Mouse (Mus musculus): ENCODE measurements at regions not wholly inside any gene's neighbourhood (a gene's known extent, or its start where the extent isn't known, plus 50 kb on each side); places are given as distances from the start of the nearest gene placed in this dataset.

DNA sequence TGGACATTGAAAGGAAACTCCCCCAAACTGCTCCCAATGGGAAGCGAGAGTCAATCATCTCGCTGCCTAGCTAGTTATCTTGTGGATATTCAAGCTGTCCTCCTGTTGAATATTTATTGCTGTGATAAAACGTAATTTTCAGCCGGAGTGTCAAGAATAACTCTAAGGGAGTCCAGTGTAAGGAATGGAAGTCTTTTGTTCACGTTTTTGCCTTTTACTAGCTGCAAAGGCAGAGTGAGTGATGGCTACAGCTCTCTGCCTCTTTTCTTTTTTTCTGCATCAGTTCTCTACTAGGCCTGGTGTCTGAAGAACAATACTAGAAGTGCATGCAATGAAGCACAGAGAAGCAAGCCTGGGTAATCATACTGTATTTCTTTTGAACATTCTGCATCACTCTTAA lies 679.7 kb downstream of the Trib2 start:
- Histone ChIP-seq H3K9me3 (replicated peaks; ENCODE audit: control insufficient read depth, low read length) (no peaks in the 10 kb centered on the region), H3K4me1 (ENCODE audit: control insufficient read depth, insufficient read depth, low read length) (no peaks in the 10 kb centered on the region), H3K27ac (replicated peaks; ENCODE audit: low read depth, low read length) (no peak overlapping the region), H3K36me3 (replicated peaks; ENCODE audit: control insufficient read depth, insufficient read depth, low read depth, low read length) (no peaks in the 10 kb centered on the region), H3K27me3 (ENCODE audit: control insufficient read depth, insufficient read depth, low read length) (no peaks in the 10 kb centered on the region), H3K4me3 (ENCODE audit: low read depth, low read length) (no peak overlapping the region), H3K4me2 (ENCODE audit: low read depth, low read length) (no peak overlapping the region), H3K9ac (replicated peaks; ENCODE audit: low read length) (no peak overlapping the region)
- ATAC-seq (replicated peaks; ENCODE audit: insufficient number of reproducible peaks, low FRiP score, low TSS enrichment, low read depth) (no peak), DNase-seq (ENCODE audit: low spot score) (no peak)
- 84% methylated on average over 5 of the region's 5 CpGs for WGBS

DNA sequence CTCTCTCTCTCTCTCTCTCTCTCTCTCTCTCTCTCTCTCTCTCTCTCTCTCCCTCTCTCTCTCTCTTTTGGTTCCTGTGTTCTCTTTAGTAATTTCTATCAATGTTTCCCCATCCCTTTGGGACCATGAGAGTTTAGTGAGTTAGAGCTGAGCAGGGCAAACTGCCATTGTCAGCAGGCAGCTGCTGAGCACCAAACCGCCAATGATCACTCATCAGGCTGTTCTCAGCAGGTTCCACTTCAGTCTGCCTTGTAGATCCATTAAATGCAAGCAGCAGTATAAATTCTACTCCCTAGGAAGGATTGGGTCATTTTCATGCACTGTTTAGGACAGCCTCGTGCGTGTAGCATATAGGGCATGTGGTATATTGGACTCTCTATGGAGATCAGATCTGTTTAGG lies 692.5 kb downstream of the Trib2 start:
- Histone ChIP-seq H3K27ac (replicated peaks; ENCODE audit: low read depth, low read length) (no peak overlapping the region), H3K4me3 (ENCODE audit: low read depth, low read length) (no peak overlapping the region), H3K9ac (replicated peaks; ENCODE audit: low read length) (no peak overlapping the region), H3K4me1 (ENCODE audit: control insufficient read depth, insufficient read depth, low read length) (no peaks in the 10 kb centered on the region), H3K4me2 (ENCODE audit: low read depth, low read length) (no peak overlapping the region), H3K36me3 (replicated peaks; ENCODE audit: control insufficient read depth, insufficient read depth, low read depth, low read length) (no peaks in the 10 kb centered on the region), H3K27me3 (ENCODE audit: control insufficient read depth, insufficient read depth, low read length) (no peaks in the 10 kb centered on the region), H3K9me3 (replicated peaks; ENCODE audit: control insufficient read depth, low read length) (no peaks in the 10 kb centered on the region)
- 82% methylated on average over 3 of the region's 3 CpGs for WGBS
- no peak for ATAC-seq (replicated peaks; ENCODE audit: insufficient number of reproducible peaks, low FRiP score, low TSS enrichment, low read depth)
- DNase-seq (ENCODE audit: low spot score) = no peak

DNA sequence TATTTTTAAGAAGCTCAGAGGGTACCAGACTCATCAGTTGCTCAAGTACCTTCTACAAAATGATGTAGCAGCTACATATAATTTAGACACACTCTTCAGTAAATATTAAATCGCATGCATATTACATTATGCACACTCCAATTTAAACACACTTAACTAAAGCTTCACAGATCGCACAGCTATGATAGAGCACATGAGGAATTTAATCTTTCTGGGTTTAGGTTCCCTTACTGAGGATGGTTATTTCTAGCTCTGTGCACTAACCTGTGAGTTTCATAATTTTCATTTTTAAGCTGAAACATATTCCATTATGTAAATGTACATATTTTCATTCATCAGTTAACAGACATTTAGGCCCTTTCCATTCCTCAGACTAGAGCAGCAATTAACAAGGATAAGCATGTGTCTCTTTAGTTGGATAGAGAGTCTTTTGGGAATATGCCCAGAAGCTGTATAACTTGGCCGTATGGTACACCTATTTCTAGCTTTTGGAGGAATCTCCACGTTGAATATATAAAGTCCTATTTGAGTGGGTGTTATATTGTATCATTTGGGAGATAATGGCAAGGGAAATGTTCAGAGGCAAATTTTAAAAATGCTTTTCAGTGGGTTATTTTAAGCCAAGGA lies 694.0 kb downstream of the Trib2 start:
- no peak overlapping the region for H3K4me3 ChIP-seq (ENCODE audit: low read depth, low read length)
- no peaks in the 10 kb centered on the region for H3K36me3 ChIP-seq (replicated peaks; ENCODE audit: control insufficient read depth, insufficient read depth, low read depth, low read length)
- 82% methylated on average over 4 of the region's 4 CpGs for WGBS
- no peak for DNase-seq (ENCODE audit: low spot score)
- no peaks in the 10 kb centered on the region for H3K4me1 ChIP-seq (ENCODE audit: control insufficient read depth, insufficient read depth, low read length)
- no peak overlapping the region for H3K9ac ChIP-seq (replicated peaks; ENCODE audit: low read length)
- no peak for ATAC-seq (replicated peaks; ENCODE audit: insufficient number of reproducible peaks, low FRiP score, low TSS enrichment, low read depth)
- H3K9me3 ChIP-seq (replicated peaks; ENCODE audit: control insufficient read depth, low read length) = no peaks in the 10 kb centered on the region
- H3K27ac ChIP-seq (replicated peaks; ENCODE audit: low read depth, low read length) = no peak overlapping the region
- H3K4me2 ChIP-seq (ENCODE audit: low read depth, low read length) = no peak overlapping the region
- H3K27me3 ChIP-seq (ENCODE audit: control insufficient read depth, insufficient read depth, low read length) = no peaks in the 10 kb centered on the region

DNA sequence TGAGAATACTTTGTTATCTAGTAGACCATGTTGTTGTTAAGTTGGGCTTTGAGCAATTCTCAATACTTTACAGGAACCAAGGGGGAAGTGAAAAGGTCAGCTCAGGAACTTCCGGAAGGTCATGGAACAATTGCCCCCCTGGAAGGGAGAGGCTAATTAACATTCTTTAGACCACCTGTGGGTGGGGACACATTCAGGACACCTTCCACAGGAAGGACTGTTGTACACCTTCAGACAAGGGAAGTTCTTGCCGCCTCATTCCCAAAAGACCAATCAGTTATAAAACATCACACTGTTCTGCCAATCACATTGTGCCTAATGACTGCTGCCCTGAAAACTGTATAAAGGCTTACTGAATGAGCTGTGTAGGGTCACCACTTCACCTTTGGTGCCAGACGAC lies 701.2 kb downstream of the Trib2 start:
- WGBS = 85% methylated on average over 3 of the region's 3 CpGs

DNA sequence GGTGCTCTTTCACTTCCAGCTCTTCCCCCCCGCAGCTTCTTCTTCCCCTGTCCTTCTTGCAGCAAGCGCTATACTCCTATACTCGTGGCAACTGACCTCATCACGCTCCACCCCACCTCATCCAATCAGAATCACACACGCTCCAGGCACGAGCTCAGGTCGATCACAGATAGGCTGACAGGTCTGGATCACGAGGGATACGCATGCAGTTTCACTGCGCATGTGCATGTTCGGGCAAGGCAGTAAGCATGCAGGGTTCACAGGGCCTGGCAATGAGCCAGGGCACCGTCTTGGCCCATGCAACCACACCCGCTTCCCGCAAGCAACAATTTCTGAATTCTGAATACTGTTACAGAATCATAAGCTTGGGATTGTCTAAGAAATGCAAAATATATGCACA lies 701.9 kb downstream of the Trib2 start:
- Histone ChIP-seq H3K4me3 (ENCODE audit: low read depth, low read length) (no peak overlapping the region), H3K4me1 (ENCODE audit: control insufficient read depth, insufficient read depth, low read length) (no peaks in the 10 kb centered on the region), H3K27ac (replicated peaks; ENCODE audit: low read depth, low read length) (no peak overlapping the region), H3K9me3 (replicated peaks; ENCODE audit: control insufficient read depth, low read length) (no peaks in the 10 kb centered on the region), H3K36me3 (replicated peaks; ENCODE audit: control insufficient read depth, insufficient read depth, low read depth, low read length) (no peaks in the 10 kb centered on the region), H3K9ac (replicated peaks; ENCODE audit: low read length) (no peak overlapping the region), H3K4me2 (ENCODE audit: low read depth, low read length) (no peak overlapping the region), H3K27me3 (ENCODE audit: control insufficient read depth, insufficient read depth, low read length) (no peaks in the 10 kb centered on the region)
- no peak for DNase-seq (ENCODE audit: low spot score)
- WGBS = 92% methylated on average over 14 of the region's 14 CpGs
- no peak for ATAC-seq (replicated peaks; ENCODE audit: insufficient number of reproducible peaks, low FRiP score, low TSS enrichment, low read depth)

More for the DNA sequence above, 701.2 kb downstream of the Trib2 start:
- no peak for DNase-seq (ENCODE audit: low spot score)
- no peaks in the 10 kb centered on the region for H3K4me1 ChIP-seq (ENCODE audit: control insufficient read depth, insufficient read depth, low read length)
- H3K36me3 ChIP-seq (replicated peaks; ENCODE audit: control insufficient read depth, insufficient read depth, low read depth, low read length) = no peaks in the 10 kb centered on the region
- H3K4me3 ChIP-seq (ENCODE audit: low read depth, low read length) = no peak overlapping the region
- H3K4me2 ChIP-seq (ENCODE audit: low read depth, low read length) = no peak overlapping the region
- ATAC-seq (replicated peaks; ENCODE audit: insufficient number of reproducible peaks, low FRiP score, low TSS enrichment, low read depth) = no peak
- no peaks in the 10 kb centered on the region for H3K27me3 ChIP-seq (ENCODE audit: control insufficient read depth, insufficient read depth, low read length)
- H3K9ac ChIP-seq (replicated peaks; ENCODE audit: low read length) = no peak overlapping the region
- no peak overlapping the region for H3K27ac ChIP-seq (replicated peaks; ENCODE audit: low read depth, low read length)
- no peaks in the 10 kb centered on the region for H3K9me3 ChIP-seq (replicated peaks; ENCODE audit: control insufficient read depth, low read length)

DNA sequence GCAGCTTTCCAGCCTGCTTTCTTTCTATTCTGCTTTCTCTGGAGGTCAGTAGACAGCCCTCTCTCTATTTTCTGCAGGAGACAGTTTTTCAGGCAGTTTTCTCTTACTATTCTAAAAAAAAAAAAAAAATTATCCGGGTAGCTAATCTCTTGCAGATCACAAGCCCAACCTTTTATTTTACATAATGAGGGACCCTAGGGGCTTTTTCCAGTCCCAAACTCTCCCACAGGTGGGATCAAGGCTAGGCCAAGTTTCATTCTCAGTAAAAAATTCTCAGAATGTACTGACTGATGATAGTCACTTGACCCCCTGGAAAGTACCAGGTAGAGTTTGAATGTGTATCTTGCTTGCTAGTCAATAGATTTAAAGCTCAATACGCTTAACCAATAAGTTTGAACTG lies 705.7 kb downstream of the Trib2 start:
- no peaks in the 10 kb centered on the region for H3K27me3 ChIP-seq (ENCODE audit: control insufficient read depth, insufficient read depth, low read length)
- H3K4me1 ChIP-seq (ENCODE audit: control insufficient read depth, insufficient read depth, low read length) = no peaks in the 10 kb centered on the region
- H3K9ac ChIP-seq (replicated peaks; ENCODE audit: low read length) = no peak overlapping the region
- no peak overlapping the region for H3K27ac ChIP-seq (replicated peaks; ENCODE audit: low read depth, low read length)
- no peaks in the 10 kb centered on the region for H3K36me3 ChIP-seq (replicated peaks; ENCODE audit: control insufficient read depth, insufficient read depth, low read depth, low read length)
- no peak overlapping the region for H3K4me2 ChIP-seq (ENCODE audit: low read depth, low read length)
- H3K9me3 ChIP-seq (replicated peaks; ENCODE audit: control insufficient read depth, low read length) = no peaks in the 10 kb centered on the region
- WGBS = 73% methylated on average over 2 of the region's 2 CpGs
- no peak for DNase-seq (ENCODE audit: low spot score)
- no peak overlapping the region for H3K4me3 ChIP-seq (ENCODE audit: low read depth, low read length)
- ATAC-seq (replicated peaks; ENCODE audit: insufficient number of reproducible peaks, low FRiP score, low TSS enrichment, low read depth) = no peak

DNA sequence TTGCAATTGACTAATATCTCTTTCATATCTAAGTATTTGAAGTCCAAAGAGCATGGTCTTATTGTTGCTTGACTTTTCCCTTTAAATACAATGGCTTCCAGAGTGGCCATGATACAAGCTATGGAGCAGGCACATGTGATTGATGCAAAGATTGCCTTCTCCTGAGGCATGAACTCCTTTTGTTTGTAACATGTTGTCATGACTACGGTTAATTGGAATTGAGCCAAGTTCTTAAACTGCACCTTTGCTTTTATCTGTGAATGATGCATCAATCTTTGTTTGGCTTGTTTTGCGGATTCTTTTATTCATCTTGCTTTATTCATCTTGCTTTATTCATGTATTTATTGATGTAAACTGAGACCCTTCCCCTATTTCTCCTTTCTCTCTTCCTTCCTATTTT lies 711.8 kb downstream of the Trib2 start:
- no peak overlapping the region for H3K27ac ChIP-seq (replicated peaks; ENCODE audit: low read depth, low read length)
- H3K4me1 ChIP-seq (ENCODE audit: control insufficient read depth, insufficient read depth, low read length) = no peaks in the 10 kb centered on the region
- H3K4me2 ChIP-seq (ENCODE audit: low read depth, low read length) = no peak overlapping the region
- H3K27me3 ChIP-seq (ENCODE audit: control insufficient read depth, insufficient read depth, low read length) = no peaks in the 10 kb centered on the region
- WGBS = 90% methylated on average over 2 of the region's 2 CpGs
- ATAC-seq (replicated peaks; ENCODE audit: insufficient number of reproducible peaks, low FRiP score, low TSS enrichment, low read depth) = no peak
- no peaks in the 10 kb centered on the region for H3K9me3 ChIP-seq (replicated peaks; ENCODE audit: control insufficient read depth, low read length)
- H3K9ac ChIP-seq (replicated peaks; ENCODE audit: low read length) = no peak overlapping the region
- H3K36me3 ChIP-seq (replicated peaks; ENCODE audit: control insufficient read depth, insufficient read depth, low read depth, low read length) = no peaks in the 10 kb centered on the region
- H3K4me3 ChIP-seq (ENCODE audit: low read depth, low read length) = no peak overlapping the region
- DNase-seq (ENCODE audit: low spot score) = no peak

DNA sequence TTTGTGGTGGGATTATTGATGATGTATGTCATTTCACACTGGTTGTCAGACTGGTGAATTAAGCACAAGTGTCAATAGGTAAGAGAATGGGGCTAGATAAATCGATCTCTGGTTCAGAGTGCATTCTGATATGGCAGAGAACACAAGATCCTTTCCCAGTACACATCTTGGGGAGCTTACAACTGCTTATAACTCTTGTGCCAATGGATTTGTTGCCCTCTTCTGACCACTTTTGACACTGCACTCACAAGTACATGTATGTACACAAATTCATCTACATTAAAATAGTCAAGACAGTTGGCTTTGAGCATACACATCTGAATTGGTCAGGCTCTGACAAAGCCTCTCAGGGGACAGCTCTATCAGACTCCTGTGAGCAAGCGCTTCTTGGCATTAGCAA lies 738.1 kb downstream of the Trib2 start:
- ATAC-seq (replicated peaks; ENCODE audit: insufficient number of reproducible peaks, low FRiP score, low TSS enrichment, low read depth) (no peak), DNase-seq (ENCODE audit: low spot score) (peak; percentile 50)
- Histone ChIP-seq H3K4me1 (ENCODE audit: control insufficient read depth, insufficient read depth, low read length) (no peaks in the 10 kb centered on the region), H3K27me3 (ENCODE audit: control insufficient read depth, insufficient read depth, low read length) (no peaks in the 10 kb centered on the region), H3K9ac (replicated peaks; ENCODE audit: low read length) (no peak overlapping the region), H3K36me3 (replicated peaks; ENCODE audit: control insufficient read depth, insufficient read depth, low read depth, low read length) (no peaks in the 10 kb centered on the region), H3K27ac (replicated peaks; ENCODE audit: low read depth, low read length) (no peak overlapping the region), H3K4me2 (ENCODE audit: low read depth, low read length) (no peak overlapping the region), H3K4me3 (ENCODE audit: low read depth, low read length) (no peak overlapping the region), H3K9me3 (replicated peaks; ENCODE audit: control insufficient read depth, low read length) (no peaks in the 10 kb centered on the region)
- WGBS = 60% methylated on average over 2 of the region's 2 CpGs

Data from embryonic facial prominence, embryonic 11.5 days (tissue).